Mouse (Mus musculus) forebrain, embryonic 12.5 days (tissue): ENCODE measurements around the gene Ccdc170. TPM values are rescaled to one million over a fixed set of nuclear protein-coding genes. Genes with fewer than 3 reads are reported as not detected.
"Not testable (repeated sequence)": the region's sequence is repeated elsewhere in the genome, so short reads cannot be mapped to it uniquely, and the experiment has no call there.

ENCODE experiments used
- ATAC-seq: fragments of 200-750 bp; cut with Nextera tagmentation; 2 replicates; pipeline ENCODE4 v1.8.0; 2017; ENCODE audit warnings: moderate TSS enrichment; ENCODE audit not compliant: low FRiP score
- H3K27ac ChIP-seq: fragments of 300-500 bp; sonication (generic); 2 replicates; pipeline ENCODE4 v1.5.1; 2016; ENCODE audit warnings: mild to moderate bottlenecking
- H3K27me3 ChIP-seq: fragments of 300-500 bp; sonication (generic); 2 replicates; pipeline ENCODE4 v1.6.1; 2016; ENCODE audit warnings: mild to moderate bottlenecking
- H3K36me3 ChIP-seq: fragments of 300-500 bp; sonication (generic); replicated peaks from 2 replicates; pipeline ENCODE4 v1.6.1; 2016; ENCODE audit warnings: mild to moderate bottlenecking
- H3K4me1 ChIP-seq: fragments of 300-500 bp; sonication (generic); 2 replicates; pipeline ENCODE4 v1.6.1; 2016
- H3K4me2 ChIP-seq: fragments of 300-500 bp; sonication (generic); 2 replicates; pipeline ENCODE4 v1.6.1; 2016; ENCODE audit warnings: mild to moderate bottlenecking, moderate library complexity
- H3K4me3 ChIP-seq: fragments of 300-500 bp; sonication (generic); replicated peaks from 2 replicates; pipeline ENCODE4 v1.5.1; 2016; ENCODE audit warnings: mild to moderate bottlenecking
- H3K9ac ChIP-seq: fragments of 300-500 bp; sonication (generic); 2 replicates; pipeline ENCODE4 v1.6.1; 2016; ENCODE audit warnings: mild to moderate bottlenecking
- H3K9me3 ChIP-seq: fragments of 300-500 bp; sonication (generic); 2 replicates; pipeline ENCODE4 v1.6.1; 2016
- WGBS: fragments of 180-500 bp; shearing (Covaris S2); methylation state at CpG from one replicate; pipeline ENCODE4 v1.1.7; 2016; 5-methylcytosine and 5-hydroxymethylcytosine counted together
- polyA plus RNA-seq: library from polyadenylated mRNA; unstranded; fragments of >200 nt; fragmentation: Nextera tagmentation; extraction: Ambion mirVana; gene quantifications from 2 replicates; pipeline ENCODE4 v1.2.1, GENCODE M21; 2016

Ccdc170 gene
- 0.10 TPM in 1 of 2 replicates, not detected in the other for polyA plus RNA-seq

- no peak within 1 kb of the TSS for H3K9ac ChIP-seq
- no peaks in the 10 kb centered on the region for H3K27me3 ChIP-seq
- no peak within 1 kb of the TSS for H3K4me3 ChIP-seq
- 29% methylated on average over 11 of the region's 11 CpGs for WGBS
- H3K4me1 ChIP-seq = no peaks in the 10 kb centered on the region
- H3K4me2 ChIP-seq = no peak within 1 kb of the TSS
- H3K9me3 ChIP-seq = no peaks in the 10 kb centered on the region
- no peak for ATAC-seq
- H3K27ac ChIP-seq = no peak within 1 kb of the TSS
- no peaks in the 10 kb centered on the region for H3K36me3 ChIP-seq
These were observed at the start of gene Ccdc170 for GRCm38 (mm10) chr10:4482355-4482754. Gene Ccdc170 (plus strand): TSS chr10:4482502.

- ATAC-seq = no peak; the same call in 1 of the 2 replicates
- 11% methylated on average over 19 of the region's 19 CpGs for WGBS
These were observed 49.1 kb upstream of the Ccdc170 start for GRCm38 (mm10) chr10:4432996-4433755.

DNA sequence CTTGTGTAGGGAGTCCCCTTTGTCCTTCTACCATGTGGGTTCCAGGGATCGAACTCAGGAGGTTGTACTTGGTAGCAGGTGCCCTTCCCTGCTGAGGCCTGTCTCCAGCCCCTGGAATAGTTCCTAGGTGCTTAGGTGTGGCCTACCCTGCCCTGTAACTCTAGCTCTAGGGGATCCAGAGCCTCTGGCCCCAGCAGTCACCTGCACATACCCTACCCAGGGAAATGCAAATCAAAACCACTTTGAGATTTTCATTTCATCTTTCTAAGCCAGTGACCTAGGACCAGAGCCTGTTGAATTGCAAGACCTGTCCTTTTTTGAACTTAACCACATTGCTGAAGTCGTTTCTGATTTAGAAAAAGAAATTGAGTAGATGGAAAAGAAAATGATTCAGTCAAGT, 48.4 kb upstream of the Ccdc170 start:
- Histone ChIP-seq H3K4me1 (peaks cover 23% of the 10 kb centered on the region), H3K36me3 (peaks cover 16% of the 10 kb centered on the region; the same call in 1 of the 2 replicates), H3K4me2 (0 out of 2 replicates have a peak overlapping the region, but pooled peaks have one; percentile 57)
- H3K27ac ChIP-seq, ATAC-seq, H3K9ac ChIP-seq, H3K27me3 ChIP-seq, H3K9me3 ChIP-seq, H3K4me3 ChIP-seq: not testable (repeated sequence)
- WGBS = 89% methylated on average over 2 of the region's 2 CpGs

More at GRCm38 (mm10) chr10:4432996-4433755, 49.1 kb upstream of the Ccdc170 start:
- peak overlapping the region; percentile 74 for H3K27ac ChIP-seq
- H3K4me1 ChIP-seq = peaks cover 23% of the 10 kb centered on the region
- H3K9ac ChIP-seq = peak overlapping the region; percentile 69
- H3K27me3 ChIP-seq = no peaks in the 10 kb centered on the region
- no peaks in the 10 kb centered on the region for H3K9me3 ChIP-seq
- peak overlapping the region; percentile 57 for H3K4me2 ChIP-seq
- peaks cover 12% of the 10 kb centered on the region; the same call in 1 of the 2 replicates for H3K36me3 ChIP-seq
- H3K4me3 ChIP-seq = peak overlapping the region; percentile 65

- Histone ChIP-seq H3K27ac (no peak overlapping the region), H3K4me2 (no peak overlapping the region), H3K9ac (no peak overlapping the region), H3K4me1 (peaks cover 23% of the 10 kb centered on the region), H3K36me3 (peaks cover 32% of the 10 kb centered on the region), H3K9me3 (no peaks in the 10 kb centered on the region), H3K4me3 (no peak overlapping the region), H3K27me3 (no peaks in the 10 kb centered on the region)
- no peak for ATAC-seq
- 89% methylated on average over 3 of the region's 3 CpGs for WGBS
These were observed 46.9 kb upstream of the Ccdc170 start for GRCm38 (mm10) chr10:4435416-4435815.

DNA sequence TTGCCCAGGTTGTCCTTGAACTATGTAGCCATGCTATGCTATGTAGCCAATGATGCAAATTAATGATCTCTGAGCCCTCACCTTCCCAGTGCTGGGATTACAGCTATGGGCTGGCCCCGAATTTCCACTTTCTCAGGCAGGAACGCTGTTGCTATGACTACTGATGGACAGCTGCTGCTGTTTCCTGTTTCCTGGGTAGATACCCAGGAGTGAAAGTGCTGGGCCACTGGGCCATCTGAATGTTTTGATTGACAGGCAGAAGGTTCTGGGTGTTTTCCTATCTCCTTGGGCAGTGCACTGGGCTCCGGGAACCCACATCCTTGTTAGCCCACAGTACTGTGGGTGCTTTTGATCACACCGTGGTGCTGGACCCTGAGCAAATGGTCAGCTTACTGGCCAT, 25.9 kb upstream of the Ccdc170 start:
- Histone ChIP-seq H3K27me3 (no peaks in the 10 kb centered on the region), H3K4me3 (no peak overlapping the region), H3K27ac (no peak overlapping the region), H3K4me2 (no peak overlapping the region), H3K36me3 (peaks cover 30% of the 10 kb centered on the region), H3K9me3 (no peaks in the 10 kb centered on the region), H3K4me1 (no peaks in the 10 kb centered on the region), H3K9ac (no peak overlapping the region)
- no peak for ATAC-seq
- WGBS = 91% methylated on average over 4 of the region's 4 CpGs

DNA sequence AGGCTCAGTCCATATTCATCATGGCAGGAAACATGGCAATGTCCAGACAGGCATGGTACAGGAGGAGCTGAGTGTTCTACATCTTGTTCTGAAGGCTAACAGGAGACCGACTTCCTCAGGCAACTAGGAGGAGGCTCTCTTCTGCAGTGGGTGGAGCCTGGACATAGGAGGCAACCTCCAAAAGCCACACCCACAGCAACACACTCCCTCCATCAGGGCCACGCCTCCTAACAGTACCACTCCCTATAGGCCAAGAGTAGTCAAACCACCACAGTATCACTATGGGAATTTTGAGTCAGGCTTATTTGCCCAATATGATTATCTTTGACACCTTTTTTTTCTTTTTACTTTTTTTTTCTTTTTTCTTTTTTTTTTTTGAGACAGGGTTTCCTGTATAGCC, 22.1 kb upstream of the Ccdc170 start:
- no peak overlapping the region for H3K4me3 ChIP-seq
- H3K4me1 ChIP-seq = no peaks in the 10 kb centered on the region; the same call in 1 of the 2 replicates
- H3K9ac ChIP-seq = no peak overlapping the region
- H3K4me2 ChIP-seq = no peak overlapping the region
- no peak for ATAC-seq
- H3K36me3 ChIP-seq = peaks cover 8% of the 10 kb centered on the region; the same call in 1 of the 2 replicates
- no peaks in the 10 kb centered on the region for H3K9me3 ChIP-seq
- H3K27me3 ChIP-seq = no peaks in the 10 kb centered on the region
- H3K27ac ChIP-seq = no peak overlapping the region
- 95% methylated on average over 2 of the region's 2 CpGs for WGBS

DNA sequence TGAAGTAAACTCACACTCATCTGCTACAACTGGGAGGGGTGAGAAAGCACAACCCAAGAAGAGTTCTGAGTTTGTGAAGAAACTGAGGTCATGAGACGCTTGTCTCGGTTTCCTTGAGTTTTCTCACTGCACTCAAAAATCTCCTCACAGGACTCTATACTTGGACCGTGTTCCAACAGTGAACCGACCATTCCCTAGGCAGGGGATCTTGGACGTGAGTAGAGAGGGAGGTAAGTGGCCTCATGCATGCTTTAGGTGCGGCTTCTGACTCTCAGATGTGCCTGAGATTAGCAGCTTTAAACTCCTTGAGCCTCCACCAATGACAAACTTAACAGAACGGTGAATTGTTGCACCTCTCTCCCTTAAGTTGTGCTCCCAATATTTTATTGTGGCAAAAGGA, 16.5 kb upstream of the Ccdc170 start:
- 85% methylated on average over 7 of the region's 7 CpGs for WGBS

GRCm38 (mm10) chr10:4469406-4469805, 12.9 kb upstream of the Ccdc170 start:
- Histone ChIP-seq H3K9me3 (no peaks in the 10 kb centered on the region), H3K27ac (no peak overlapping the region), H3K4me3 (no peak overlapping the region), H3K36me3 (no peaks in the 10 kb centered on the region), H3K9ac (no peak overlapping the region), H3K4me1 (no peaks in the 10 kb centered on the region; the same call in 1 of the 2 replicates), H3K4me2 (no peak overlapping the region), H3K27me3 (no peaks in the 10 kb centered on the region)
- 80% methylated on average over 3 of the region's 3 CpGs for WGBS
- ATAC-seq = no peak

More for the DNA sequence above, 16.5 kb upstream of the Ccdc170 start:
- Histone ChIP-seq H3K9ac (no peak overlapping the region), H3K9me3 (no peaks in the 10 kb centered on the region), H3K4me2 (no peak overlapping the region), H3K27ac (no peak overlapping the region), H3K36me3 (no peaks in the 10 kb centered on the region), H3K4me3 (no peak overlapping the region), H3K27me3 (no peaks in the 10 kb centered on the region), H3K4me1 (no peaks in the 10 kb centered on the region; the same call in 1 of the 2 replicates)
- ATAC-seq = no peak

DNA sequence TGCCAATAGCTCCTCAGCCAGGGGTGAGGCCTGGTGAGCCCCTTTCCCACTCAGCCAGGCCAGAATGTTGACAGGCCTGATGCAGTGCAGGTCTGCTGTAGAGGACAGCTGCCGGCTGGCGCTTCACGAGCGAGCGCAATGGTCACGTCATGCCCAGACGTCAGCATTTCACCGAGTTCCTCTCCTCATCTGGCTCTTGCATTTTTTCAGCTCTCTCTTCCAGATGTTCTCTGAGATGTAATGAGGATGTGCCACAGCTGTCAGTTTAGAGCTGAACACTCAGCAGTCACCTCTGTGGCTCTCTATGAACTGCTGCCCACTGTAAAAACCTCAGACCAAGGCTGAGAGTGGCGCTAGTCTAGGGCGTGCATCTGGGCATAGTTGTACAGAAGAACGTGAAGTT, 8.7 kb upstream of the Ccdc170 start:
- ATAC-seq = no peak
- no peaks in the 10 kb centered on the region for H3K9me3 ChIP-seq
- 87% methylated on average over 11 of the region's 11 CpGs for WGBS
- H3K27ac ChIP-seq = no peak overlapping the region
- H3K27me3 ChIP-seq = no peaks in the 10 kb centered on the region
- H3K36me3 ChIP-seq = no peaks in the 10 kb centered on the region
- no peak overlapping the region for H3K4me3 ChIP-seq
- H3K9ac ChIP-seq = no peak overlapping the region
- no peak overlapping the region for H3K4me2 ChIP-seq
- no peaks in the 10 kb centered on the region for H3K4me1 ChIP-seq

- H3K9me3 ChIP-seq = no peaks in the 10 kb centered on the region
- no peak overlapping the region for H3K4me3 ChIP-seq
- no peak overlapping the region for H3K9ac ChIP-seq
- H3K4me1 ChIP-seq = no peaks in the 10 kb centered on the region
- H3K4me2 ChIP-seq = no peak overlapping the region
- H3K36me3 ChIP-seq = no peaks in the 10 kb centered on the region
- 83% methylated on average over 3 of the region's 3 CpGs for WGBS
- H3K27ac ChIP-seq = no peak overlapping the region
- no peak for ATAC-seq
- H3K27me3 ChIP-seq = no peaks in the 10 kb centered on the region
These were observed 6.9 kb upstream of the Ccdc170 start for GRCm38 (mm10) chr10:4475431-4475830.

DNA sequence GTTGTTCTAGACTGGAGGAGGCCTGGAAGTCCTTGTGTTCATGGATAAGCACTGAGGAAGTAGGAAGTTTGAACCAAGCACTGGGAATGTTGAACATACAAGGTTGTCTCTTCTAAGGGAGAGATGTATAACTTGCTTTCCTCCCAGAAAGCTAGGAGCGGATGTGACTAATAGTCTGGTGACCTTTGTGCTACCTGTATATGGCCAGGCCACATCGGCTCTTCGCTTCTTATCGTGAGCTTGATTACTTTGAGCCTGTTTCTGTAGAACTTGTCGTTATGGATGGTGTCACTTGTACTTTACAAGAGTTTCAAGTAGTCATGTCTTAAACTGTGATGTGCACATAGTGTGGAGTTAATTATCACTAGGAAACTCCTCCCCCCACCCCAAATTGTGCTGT, 5.7 kb upstream of the Ccdc170 start:
- Histone ChIP-seq H3K4me1 (no peaks in the 10 kb centered on the region), H3K9me3 (no peaks in the 10 kb centered on the region), H3K27ac (no peak overlapping the region), H3K4me3 (no peak overlapping the region), H3K4me2 (no peak overlapping the region), H3K27me3 (no peaks in the 10 kb centered on the region), H3K9ac (no peak overlapping the region), H3K36me3 (no peaks in the 10 kb centered on the region)
- 94% methylated on average over 5 of the region's 5 CpGs for WGBS
- ATAC-seq = no peak

DNA sequence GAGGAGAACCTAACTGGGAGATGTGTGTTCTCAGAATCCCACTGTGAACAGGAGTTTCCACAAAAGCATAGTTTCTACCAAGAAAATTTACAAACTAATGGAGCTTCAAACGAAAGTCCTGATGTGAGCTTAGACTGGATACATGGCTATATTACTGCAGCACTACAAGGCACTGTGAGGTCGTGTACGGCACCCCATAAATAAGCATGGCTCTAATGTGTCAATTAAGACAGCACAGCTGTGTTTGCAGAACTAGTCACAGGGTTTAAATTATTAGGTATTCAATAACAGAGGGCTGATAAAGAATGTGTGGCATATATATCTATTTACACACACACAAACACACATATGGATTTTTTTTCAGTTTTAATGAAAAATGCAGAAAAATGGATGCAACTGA, 1.4 kb upstream of the Ccdc170 start:
- no peaks in the 10 kb centered on the region for H3K4me1 ChIP-seq
- no peaks in the 10 kb centered on the region for H3K9me3 ChIP-seq
- no peak overlapping the region for H3K4me3 ChIP-seq
- no peak for ATAC-seq
- H3K4me2 ChIP-seq = no peak overlapping the region
- no peak overlapping the region for H3K9ac ChIP-seq
- no peak overlapping the region for H3K27ac ChIP-seq
- WGBS = 82% methylated on average over 3 of the region's 3 CpGs
- no peaks in the 10 kb centered on the region for H3K36me3 ChIP-seq
- H3K27me3 ChIP-seq = no peaks in the 10 kb centered on the region

- no peaks in the 10 kb centered on the region for H3K36me3 ChIP-seq
- no peaks in the 10 kb centered on the region for H3K27me3 ChIP-seq
- no peak overlapping the region for H3K27ac ChIP-seq
- no peaks in the 10 kb centered on the region for H3K9me3 ChIP-seq
- H3K9ac ChIP-seq = no peak overlapping the region
- H3K4me1 ChIP-seq = no peaks in the 10 kb centered on the region
- no peak for ATAC-seq
- WGBS = 92% methylated on average over 8 of the region's 8 CpGs
- H3K4me2 ChIP-seq = no peak overlapping the region
- no peak overlapping the region for H3K4me3 ChIP-seq
These were observed 607 bp upstream of the Ccdc170 start for GRCm38 (mm10) chr10:4481695-4482094.
